Mouse (Mus musculus): ENCODE measurements around the gene Gtf2ird1.

- no peak for TF ChIP-seq POLR2A (IDR thresholded peaks at IDR 0.05; ENCODE audit: insufficient read depth, low read length)
- TF ChIP-seq CTCF (IDR thresholded peaks at IDR 0.05; ENCODE audit: low read depth, low read length): no peak
Measured at GRCm38 (mm10) chr5:134422265-134422925, 34.1 kb downstream of the Gtf2ird1 start.

Data from ES-Bruce4 (cell line).